Mouse (Mus musculus) spleen, adult 18-20 months (tissue): Measurements from ENCODE around the gene Zfp870.
A peak's percentile ranks its signal among the peaks of the same experiment; 100 is the strongest.

Experiments
- DNase-seq, 2 experiments: peaks; one replicate each; pipeline ENCODE4 v3.0.0; 2022; ENCODE audit warnings: mixed read lengths in 2 of 2

Gene Zfp870

DNA sequence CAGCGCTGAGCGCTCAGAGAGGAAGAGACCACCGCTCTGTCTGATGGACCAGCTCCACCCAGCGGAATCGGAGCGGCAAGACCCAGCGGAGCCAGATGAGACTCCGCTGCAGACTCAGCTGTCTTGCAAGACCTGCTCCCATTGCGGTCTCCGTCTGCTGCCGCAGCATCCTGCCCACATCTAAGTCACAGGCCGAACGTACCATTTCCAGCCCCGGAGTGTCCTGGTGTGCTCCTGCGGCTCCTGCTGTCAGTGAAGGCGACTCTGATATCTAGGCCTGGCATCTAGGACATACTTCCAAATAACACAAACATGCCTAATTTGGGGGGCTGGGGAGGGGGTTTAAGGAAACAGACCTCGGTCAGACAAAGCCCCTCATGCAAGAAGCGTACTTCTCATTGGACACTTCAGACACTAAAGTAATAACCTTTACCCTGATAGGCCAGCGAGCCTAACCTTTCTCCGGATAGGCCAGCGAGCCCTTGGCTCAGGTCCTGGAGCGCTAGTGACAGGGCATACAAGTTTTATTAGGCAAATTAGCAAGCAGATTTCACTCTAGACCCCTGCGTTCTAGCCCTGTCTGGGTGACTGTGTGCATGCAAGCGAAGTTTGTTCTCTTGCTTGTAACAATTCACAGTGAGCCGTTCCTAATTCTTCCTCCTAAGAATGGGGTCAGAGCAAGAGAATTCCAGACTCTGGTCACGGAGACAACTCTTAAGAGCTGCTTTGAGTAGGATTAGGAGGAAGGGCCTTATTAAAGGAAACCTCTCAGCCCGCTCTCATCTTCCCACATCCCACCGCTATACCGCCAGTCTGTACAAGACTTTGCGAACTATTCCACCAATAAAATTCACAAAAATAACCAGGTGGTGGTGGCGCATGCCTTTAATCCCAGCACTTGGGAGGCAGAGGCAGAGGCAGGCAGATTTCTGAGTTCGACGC, at the start of gene Zfp870:
Gene Zfp870, minus strand, starts transcription at position 404 of the 942 bp plus-strand sequence.
- DNase-seq, result peak; percentile 52 to 64

DNA sequence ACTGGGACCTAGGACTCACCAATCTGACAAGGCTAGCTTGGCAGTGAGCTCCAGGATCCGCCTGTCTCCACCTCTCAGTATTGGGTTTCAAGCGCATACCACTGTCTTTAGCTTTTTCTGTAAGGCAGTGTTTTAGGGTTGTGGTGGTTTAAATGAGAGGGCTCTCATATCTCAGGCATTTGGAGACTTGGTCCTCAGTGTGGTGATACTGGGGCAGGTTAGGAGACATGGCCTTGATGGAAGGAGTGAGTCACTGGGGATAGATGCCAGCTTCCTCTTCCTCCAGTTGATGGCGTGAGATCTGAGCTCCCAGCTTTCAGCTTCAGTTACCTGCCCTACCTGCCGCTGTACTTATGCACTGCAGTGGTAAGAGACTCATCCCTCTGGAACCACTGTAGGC, 48.4 kb upstream of the Zfp870 start:
- no peak for DNase-seq

DNA sequence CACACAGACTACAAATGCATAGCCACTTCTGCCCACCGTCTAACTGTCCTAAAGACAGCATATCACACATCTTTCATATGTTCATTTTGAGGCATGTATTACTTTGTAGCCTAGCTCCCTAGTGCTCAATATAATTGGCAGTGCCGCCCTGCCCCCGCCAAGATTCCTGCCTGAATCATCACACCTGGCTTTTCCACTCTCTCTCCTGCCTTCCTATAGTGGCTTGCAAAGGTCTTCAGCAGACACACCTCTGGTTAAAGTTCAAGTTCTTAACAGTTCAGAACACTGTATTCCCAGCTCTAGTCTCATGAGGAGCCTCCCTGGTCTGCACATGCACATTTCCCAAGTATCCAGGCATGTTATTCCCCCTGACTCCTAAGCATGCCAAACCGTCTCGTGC, 36.4 kb upstream of the Zfp870 start:
- no peak for DNase-seq

DNA sequence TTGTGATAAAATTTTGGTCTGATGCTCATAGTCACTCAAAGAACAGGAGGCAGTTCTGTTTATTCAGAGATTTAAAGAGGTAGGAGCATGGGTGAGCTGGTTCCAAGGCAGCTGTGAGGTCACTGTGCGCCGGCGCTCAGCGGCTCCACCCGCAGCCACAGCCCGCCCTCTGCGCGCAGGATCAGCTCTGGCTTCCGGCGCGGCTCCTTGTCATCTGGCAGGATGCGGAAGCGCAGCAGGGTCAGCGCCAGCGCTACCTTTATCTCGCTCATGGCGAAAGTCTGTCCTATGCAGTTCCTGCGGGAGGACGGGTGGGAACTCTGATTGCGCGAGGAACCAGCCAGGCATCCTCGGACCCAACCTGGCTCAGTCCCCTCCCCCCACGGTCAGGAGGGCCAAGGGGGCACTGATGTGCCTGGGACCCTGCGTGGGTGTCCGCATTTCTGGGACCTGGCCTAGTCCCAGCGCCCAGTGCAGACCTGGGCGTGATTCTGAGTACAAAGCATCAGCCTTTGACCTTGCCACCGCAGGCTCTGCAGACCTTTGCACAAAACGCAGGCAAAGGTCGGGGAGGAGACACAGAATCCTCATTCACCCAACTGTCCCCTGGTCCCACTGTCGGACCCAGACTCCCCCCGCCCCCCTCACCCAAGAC, 33.3 kb upstream of the Zfp870 start:
- DNase-seq, result peak; percentile 41 to 57

DNA sequence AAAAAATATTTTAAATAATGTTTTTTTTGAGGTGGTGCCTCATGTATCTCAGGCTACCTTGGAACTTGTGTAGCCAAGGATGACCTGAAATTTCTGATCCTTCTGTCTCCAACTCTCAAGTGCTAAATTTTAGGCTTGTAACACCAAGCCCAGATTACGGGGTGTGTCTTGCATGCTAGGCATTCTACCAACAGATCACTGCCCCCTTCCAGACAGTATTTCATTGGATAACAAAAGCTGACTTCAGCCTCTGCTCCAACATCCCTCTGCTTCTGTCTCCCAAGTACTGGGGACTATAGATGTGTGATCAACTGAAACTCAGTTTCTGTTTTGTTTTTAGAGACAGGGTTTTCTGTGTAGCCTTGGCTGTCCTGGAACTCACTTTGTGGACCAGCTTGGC, 32.2 kb upstream of the Zfp870 start:
- no peak for DNase-seq

DNA sequence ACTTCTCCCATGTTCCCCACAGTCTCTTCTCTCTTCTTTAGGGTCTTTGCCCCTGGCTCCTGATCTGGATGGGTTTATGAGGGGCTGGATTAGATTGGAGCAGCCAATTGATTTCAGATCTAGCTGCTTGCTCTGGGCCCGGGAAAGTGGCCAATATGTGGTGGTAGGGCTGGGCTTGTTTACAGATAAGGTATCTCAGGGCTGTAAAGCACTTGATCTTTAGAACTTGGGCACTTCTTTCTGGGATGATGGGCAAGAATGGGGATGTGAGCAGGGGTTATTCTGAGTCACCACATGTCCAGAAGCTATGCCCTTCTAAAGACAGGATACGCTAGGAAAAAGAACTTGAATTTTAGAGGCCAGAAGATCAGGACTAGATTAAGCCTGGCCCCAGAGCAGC, 27.7 kb upstream of the Zfp870 start:
- DNase-seq, result no peak

DNA sequence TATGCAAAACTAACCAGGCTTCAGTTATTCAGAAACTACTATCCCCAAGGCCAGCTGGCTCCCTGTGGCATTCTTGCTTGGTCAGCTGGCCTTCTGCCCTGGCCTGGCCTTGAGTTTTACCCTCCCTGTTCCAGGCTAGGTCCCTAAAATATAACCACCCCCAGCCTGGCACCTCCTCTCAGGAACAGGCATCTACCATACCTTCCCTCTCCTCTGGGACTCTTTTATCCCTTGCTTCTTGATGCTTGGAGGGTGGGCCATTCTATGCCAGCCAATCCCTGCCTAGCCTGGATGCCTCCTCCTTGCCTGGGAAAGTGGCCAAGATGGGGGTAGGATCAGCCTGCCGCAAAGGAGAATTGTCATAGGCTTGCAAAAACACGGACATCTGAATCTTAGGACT, 25.7 kb upstream of the Zfp870 start, which contains the start of gene Cyp4f14:
Gene Cyp4f14, minus strand, starts transcription at position 212 of the 400 bp plus-strand sequence.
- no peak for DNase-seq

DNA sequence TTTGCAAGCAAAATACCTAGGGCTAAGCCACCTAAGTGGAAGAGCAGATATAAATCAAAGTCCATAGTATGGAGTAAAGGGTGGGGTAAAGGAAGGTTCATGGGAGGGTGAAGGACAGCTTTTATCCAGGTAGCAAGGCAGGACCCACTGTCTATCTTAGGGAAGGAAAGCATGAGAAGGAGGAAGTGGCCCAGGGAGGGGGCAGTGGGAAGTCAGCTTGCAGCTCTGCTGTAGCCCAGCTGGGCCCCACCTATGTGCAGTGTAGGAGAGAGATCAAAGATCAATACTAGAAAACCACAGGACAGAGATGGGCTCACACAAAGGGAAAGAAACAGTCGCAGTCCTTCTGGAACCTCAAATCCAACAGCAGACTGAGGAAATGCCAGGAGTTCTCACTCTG, 24.6 kb upstream of the Zfp870 start:
- no peak for DNase-seq

DNA sequence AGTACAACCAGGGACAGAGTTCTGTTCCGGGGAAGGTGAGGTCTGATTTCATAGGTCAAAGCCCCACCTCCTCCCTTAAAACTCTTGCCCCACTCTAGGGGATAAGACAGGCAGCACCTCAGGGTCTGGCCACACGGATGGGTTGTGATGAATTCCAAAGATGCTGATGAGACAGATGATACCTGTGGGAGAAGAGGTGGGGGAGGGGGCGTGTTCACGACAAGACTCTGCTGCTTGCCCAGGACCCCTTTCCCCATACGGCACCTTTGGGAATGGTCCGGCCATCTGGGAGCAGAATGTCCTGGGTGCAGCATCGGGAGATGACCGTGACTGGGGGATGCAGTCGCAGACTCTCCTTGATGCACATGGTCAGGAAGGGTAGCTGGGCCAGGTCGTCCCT, 14.7 kb upstream of the Zfp870 start:
- no peak for DNase-seq

DNA sequence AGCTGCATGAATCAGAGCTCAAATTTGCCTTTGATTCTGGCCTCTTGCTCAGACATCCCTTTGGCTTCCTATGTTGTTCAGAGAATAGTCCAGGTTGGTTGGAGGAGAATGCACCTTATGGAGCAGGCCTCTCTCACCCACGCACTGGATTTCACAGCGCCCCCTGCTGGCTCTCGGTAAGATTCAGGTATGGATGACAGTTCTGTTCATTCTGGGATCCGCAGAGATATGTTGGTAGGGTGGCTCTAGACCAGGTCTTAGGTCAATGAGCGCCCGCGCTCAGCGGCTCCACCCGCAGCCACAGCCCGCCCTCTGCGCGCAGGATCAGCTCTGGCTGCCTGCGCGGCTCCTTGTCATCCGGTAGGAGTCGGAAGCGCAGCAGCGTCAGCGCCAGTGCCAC, 13.8 kb upstream of the Zfp870 start:
- DNase-seq, result peak; percentile 20 to 60

DNA sequence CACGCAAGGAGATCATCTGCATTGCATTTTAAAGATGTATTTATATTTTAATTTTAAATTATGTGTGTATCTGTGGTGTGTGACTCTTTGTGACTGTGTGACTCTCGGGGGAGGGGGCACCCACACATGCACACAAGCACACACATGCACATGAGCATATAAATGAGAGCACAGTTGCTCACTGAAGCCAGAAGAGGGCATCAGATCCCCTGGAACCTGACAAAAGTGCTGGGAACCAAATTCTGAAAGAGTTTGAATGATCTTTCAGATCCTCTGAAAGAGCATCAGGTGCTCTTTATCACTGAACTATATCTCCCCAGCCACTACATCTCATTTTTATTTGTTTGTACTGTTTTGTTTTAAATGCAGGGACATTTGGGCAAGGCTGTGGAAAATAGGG, 13.0 kb upstream of the Zfp870 start:
- DNase-seq, result no peak

DNA sequence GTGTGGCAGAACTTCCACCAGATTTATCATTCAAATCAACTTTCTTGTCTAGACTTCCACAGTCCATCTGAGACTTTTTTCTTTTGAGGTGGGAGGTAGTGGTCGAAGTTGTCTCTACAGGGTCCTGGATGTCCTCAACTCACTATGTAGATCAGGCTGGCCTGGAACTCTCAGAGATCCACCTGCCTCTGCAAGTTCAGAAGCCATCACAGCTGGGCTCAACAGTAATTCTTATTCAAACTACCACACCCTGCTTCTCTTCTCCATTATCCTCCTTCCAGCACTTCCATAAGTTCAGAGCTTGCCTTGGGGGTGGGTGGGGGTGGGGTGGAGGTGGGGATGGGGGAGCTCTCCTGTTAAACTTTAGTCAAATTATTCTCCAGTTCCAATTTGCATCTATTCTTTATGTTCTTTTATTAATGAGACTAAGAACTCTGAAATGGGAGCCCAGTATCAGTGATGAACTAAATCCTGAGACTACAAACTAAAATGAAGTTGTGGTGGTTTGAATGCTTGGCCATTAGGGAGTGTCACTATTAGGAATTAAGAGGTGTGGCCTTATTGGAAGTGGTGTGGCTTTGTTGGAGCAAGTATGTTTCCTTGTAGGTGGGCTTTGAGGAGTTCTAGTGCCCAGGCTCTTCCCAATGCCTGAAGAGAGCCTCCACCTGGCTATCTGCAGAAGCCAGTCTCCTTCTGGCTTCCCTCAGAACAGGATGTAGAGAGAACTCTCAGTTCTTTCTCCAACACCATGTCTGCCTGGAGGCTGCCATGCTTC, 10.5 kb upstream of the Zfp870 start:
- no peak for DNase-seq

DNA sequence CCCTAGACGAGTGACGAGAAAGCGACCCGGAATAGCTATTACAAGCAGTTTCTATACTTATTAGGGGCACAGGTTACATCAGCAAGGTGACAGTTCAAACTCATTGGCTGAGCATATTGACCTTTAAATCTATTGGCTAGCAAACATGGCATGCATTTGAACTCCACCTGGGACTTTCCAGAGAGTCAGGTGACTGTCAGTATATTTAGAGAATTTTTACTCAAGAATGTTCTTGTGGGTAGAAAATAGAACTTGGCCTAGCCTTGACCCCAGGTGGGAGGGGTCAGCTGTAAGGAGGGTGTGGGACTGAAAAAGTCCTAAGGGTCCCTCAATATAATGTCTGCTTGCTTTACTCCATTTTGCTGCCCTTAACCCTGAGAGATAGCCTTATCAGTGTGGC, 4.0 kb upstream of the Zfp870 start:
- DNase-seq, result no peak

DNA sequence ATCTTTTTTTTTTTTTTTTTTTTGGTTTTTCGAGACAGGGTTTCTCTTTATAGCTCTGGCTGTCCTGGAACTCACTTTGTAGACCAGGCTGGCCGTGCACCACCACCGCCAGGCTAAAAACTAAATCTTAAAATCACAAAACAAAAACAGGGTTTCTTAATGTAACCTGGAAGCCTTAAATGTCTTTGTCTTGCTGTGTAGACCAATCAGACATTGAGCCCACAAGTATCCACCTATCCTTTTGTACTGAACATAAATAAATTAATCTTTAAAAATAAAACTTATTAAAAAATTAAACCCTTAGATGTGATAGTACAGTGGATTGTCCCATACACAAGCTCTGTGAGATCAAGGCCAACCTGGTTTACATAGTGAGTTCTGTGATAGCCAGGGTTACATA, 2.5 kb upstream of the Zfp870 start:
- DNase-seq, result no peak

DNA sequence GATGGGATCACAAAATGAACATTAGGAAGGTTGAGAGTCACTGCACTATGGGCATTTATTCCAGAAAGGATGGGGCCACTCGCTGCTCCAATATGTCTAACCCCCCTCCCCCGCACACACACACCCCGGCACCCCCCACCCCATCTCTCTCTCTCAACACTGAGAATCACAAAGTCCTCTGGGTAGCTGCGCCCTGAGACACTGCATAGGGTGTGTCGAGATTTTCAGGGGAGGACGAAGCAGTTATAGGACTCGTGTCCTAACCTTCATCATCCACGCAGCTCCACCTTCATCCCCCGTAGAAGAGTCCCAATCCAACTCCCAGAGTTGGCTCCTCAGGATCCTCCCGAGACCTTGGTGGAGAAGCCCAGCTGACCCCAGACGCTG, 597 bp downstream of the Zfp870 start:
- DNase-seq, result no peak

DNA sequence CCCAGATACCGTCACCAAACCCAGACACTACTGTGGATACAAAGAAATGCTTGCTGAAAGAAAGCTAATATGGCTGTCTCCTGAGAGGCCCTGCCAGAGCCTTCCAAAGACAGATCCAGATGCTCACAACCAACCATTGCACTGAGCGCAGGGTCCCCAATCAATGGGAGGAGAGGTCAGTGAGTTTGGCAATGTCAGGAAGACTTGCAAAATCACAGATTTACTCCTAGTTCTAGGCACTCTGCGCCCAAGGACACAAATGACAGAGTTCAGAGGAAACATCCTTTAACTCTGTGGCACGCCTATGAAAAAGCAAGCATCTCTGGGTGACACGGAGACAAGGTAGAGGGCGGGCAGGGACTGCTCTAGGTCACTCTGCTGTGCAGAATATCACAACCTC, 1.8 kb downstream of the Zfp870 start:
- DNase-seq, result no peak

DNA sequence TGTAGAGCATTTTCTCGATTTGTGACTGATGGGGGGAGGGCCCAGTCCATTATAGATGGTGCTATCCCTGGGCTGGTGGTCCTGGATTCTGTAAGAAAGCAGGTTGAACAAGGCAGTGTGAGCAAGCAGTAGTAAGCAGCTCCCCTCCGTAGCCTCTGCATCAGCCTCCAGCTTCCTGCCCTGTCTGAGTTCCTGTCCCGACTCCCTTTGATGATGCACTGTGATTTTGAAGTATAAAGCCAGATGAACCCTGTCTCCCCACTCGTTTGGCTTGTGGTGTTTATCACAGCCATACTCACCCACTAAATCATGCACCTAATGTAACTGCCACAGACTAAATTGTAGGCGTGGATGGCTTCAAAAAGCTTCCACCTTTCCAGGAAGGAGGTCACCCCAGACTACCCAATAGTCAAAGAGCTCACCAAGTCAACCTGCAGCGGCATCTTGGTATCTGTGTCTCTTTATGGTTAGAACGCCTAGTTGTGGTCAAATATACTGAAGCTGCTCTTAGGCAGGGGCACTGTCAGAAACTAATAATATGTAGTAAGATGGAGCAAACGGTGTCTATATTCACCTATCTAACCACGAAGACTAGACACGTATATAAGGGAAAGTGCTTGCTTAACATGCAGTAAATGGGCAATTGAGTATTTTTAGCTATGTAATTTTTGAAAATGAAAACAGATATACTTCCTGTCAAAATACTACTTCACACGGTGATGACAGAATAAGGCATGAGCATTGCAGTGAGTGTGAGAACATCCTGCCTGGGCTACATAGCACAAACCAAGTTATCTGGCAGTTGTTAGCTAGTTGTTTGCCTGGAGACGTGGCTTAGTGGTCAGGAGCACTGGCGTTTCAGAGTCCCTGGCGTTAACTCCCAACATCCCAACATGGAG, 10.9 kb downstream of the Zfp870 start:
- no peak for DNase-seq

DNA sequence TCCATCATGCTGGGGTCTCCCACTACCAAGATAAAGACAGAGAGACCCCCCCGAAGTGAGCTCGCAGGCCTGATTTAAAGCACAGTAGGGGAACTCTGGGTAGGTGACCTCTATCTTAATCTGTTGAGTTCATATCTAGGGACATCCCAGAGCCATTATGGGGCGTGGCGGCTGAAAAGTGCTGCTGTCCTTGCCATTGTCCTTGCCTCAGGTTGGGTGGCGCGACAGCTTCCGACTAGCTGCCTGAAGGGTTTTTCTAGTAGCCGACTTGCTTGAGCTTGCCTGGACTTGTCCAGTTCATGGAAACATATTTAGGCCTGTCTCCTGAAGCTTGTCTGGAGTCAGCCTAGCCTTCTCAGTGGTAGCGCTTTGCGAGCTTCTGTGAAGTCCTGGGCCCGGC, 12.7 kb downstream of the Zfp870 start:
- DNase-seq, result no peak

DNA sequence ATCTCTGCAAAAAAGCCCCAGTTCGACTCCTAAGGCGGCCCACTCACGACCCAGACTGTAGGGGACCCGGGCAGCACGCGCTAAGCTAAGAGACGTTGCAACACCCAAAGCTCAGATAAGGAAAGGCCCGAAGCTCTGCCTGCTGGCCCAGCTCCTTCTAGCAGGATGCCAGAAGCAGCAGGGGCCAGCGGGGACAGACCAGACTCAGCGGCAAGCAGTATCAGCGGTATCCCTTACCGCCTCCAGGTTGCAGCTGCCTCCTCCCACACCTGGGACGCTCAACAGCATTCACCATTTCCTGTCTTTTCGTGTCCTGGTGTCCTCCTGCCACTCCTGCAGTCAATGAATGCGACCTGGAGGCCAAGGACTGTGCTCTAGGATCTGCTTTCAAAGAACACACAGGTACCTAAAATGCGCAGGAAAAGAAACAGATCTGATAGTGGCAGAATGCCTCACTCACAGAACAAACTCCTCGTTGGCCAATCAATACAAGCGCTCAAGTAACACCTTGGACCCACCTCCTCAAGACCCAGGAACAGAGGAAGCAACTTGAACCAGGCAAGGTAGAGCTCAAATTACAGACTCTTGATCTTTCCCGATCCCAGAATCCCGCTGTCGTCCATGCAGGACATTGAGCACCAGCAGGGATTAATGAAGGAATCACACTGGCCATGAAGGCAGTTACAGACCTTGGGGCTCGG, 13.8 kb downstream of the Zfp870 start:
- no peak for DNase-seq

DNA sequence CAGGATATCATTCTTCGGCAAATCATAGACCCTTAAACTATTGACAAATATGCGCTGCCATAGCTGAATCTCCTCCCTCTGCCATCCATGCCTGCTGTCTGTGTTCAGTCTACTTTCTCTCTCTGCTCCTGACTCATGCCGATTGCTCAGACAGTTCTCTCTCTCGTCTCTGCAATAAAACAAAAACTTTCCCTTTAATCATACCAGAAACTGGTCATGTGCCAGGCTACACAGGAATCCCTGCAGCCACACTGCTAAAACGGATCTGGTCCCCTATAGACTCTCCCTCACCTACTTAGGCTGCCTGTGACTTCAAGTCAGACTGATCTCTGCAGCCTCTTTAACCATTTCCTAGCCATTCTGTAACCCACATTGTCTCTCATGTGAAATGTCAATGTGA, 18.7 kb downstream of the Zfp870 start:
- DNase-seq, result no peak

DNA sequence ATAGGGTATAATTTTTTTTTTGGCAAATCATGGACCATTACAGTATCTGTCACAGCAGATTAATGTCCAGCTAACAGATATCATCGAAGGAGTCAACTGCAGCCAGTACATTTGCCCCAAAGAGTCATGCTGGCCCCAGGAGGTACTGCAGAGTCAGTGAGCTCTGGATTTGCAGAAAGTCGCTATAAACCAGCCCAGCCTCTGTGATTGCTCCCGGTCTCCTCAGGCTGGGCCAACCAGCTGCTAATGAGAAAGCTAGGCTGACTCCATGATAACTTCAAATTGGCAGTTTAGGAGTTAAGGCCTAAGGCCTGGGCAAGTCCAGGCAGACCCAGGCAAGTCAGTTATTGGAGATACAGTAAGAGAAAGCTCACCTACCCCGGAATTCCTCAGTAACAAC, 19.4 kb downstream of the Zfp870 start:
- no peak for DNase-seq

DNA sequence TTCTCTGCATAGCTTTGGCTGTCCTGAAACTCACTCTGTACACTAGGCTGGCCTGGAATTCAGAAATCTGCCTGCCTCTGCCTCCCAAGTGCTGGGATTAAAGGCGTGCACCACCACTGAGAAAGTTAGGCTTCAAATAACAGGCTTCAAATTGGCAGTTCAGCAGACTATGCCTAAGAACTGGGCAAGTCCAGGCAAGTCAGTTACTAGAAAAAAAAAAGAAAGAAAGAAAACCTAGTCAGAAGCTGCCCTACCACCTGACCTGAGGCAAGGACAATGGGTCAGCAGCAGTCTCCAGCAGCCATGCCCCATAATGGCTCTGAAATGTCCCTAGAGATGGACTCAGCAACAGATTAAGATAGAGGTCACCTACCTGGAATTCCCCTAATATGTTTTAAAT, 20.0 kb downstream of the Zfp870 start:
- no peak for DNase-seq
